Mouse (Mus musculus) liver, embryonic 14.5 days (tissue): Measurements from ENCODE around the gene Sall1. TPM values are rescaled to one million over a fixed set of nuclear protein-coding genes. Genes with fewer than 3 reads are reported as not detected.

Experiments used
- ATAC-seq: fragments of 200-750 bp; cut with Nextera tagmentation; 2 replicates; pipeline ENCODE4 v1.8.0; 2017; ENCODE audit warnings: moderate number of reproducible peaks, mild to moderate bottlenecking, moderate library complexity; ENCODE audit not compliant: insufficient read depth
- DNase-seq, 3 experiments: peaks; one replicate each; pipeline ENCODE4 v3.0.0-alpha.2; 2012 to 2013; ENCODE audit warnings: low read depth in 3 of 3, low spot score in 3 of 3
- H3K27ac ChIP-seq: fragments of 300-500 bp; sonication (generic); 2 replicates; pipeline ENCODE4 v1.5.1; 2014; ENCODE audit warnings: moderate library complexity, mild to moderate bottlenecking, control low read depth, inconsistent platforms
- H3K27me3 ChIP-seq: fragments of 300-500 bp; sonication (generic); 2 replicates; pipeline ENCODE4 v1.6.1; 2014; ENCODE audit warnings: mild to moderate bottlenecking, low read length, moderate library complexity; ENCODE audit not compliant: control insufficient read depth, insufficient read depth
- H3K36me3 ChIP-seq: fragments of 300-500 bp; sonication (generic); replicated peaks from 2 replicates; pipeline ENCODE4 v1.6.1; 2014; ENCODE audit warnings: low read depth; ENCODE audit not compliant: control insufficient read depth, insufficient read depth
- H3K4me1 ChIP-seq, 2 experiments: fragments of 200-500 bp in 1 of 2; fragments of 300-500 bp in 1 of 2; sonication (generic) in 1 of 2; replicated peaks; 2 replicates each; pipeline ENCODE4 v1.6.1; 2012 to 2014; ENCODE audit warnings: antibody characterized with exemption in 1 of 2, inconsistent platforms in 1 of 2, low read length in 1 of 2; ENCODE audit not compliant: control insufficient read depth in 2 of 2, insufficient read depth in 2 of 2
- H3K4me2 ChIP-seq: fragments of 300-500 bp; sonication (generic); 2 replicates; pipeline ENCODE4 v1.6.1; 2014; ENCODE audit warnings: low read depth, mild to moderate bottlenecking, control low read depth, moderate library complexity
- H3K4me3 ChIP-seq, 2 experiments: fragments of 200-500 bp in 1 of 2; fragments of 300-500 bp in 1 of 2; sonication (generic) in 1 of 2; 2 replicates each; pipeline ENCODE4 v1.5.1; 2012 to 2014; ENCODE audit warnings: low read depth in 2 of 2, low read length in 2 of 2, mild to moderate bottlenecking in 2 of 2, control low read depth in 1 of 2, inconsistent platforms in 1 of 2, moderate library complexity in 1 of 2; ENCODE audit not compliant: insufficient read depth in 1 of 2
- H3K9ac ChIP-seq: fragments of 300-500 bp; sonication (generic); replicated peaks from 2 replicates; pipeline ENCODE4 v1.6.1; 2014; ENCODE audit warnings: mild to moderate bottlenecking, control low read depth, moderate library complexity
- H3K9me3 ChIP-seq: fragments of 300-500 bp; sonication (generic); 2 replicates; pipeline ENCODE4 v1.6.1; 2016; ENCODE audit warnings: low read length, mixed read lengths; ENCODE audit not compliant: control insufficient read depth
- CTCF ChIP-seq: IDR thresholded peaks from 2 replicates; pipeline ENCODE4 v1.5.1; 2016; ENCODE audit warnings: antibody characterized with exemption, low read depth, control low read depth
- EP300 ChIP-seq: IDR thresholded peaks from 2 replicates; pipeline ENCODE4 v1.6.1; 2016; ENCODE audit warnings: antibody characterized with exemption, low read depth
- WGBS: fragments of 180-500 bp; shearing (Covaris S2); extraction: QIAGEN DNeasy Blood & Tissue Kit; methylation state at CpG from one replicate; pipeline ENCODE4 v1.1.7; 2014; ENCODE audit not compliant: insufficient replicate concordance; 5-methylcytosine and 5-hydroxymethylcytosine counted together
- polyA plus RNA-seq, 2 experiments: library from polyadenylated mRNA; depleted of rRNA in 1 of 2; stranded (reverse) in 1 of 2; unstranded in 1 of 2; fragments of >200 nt; fragmentation: Nextera tagmentation in 1 of 2; extraction: Ambion mirVana in 1 of 2; gene quantifications; 2 replicates each; pipeline versions ENCODE4 v1.2.1 to v1.2.3; 2012 to 2014

Sall1 gene
- polyA plus RNA-seq, 2 experiments, result 1.1 to 1.6 TPM

GRCm38 (mm10) chr8:89064042-89064441, 20.1 kb upstream of the Sall1 start:
- Histone ChIP-seq H3K9ac (no peak overlapping the region), H3K27me3 (no peaks in the 10 kb centered on the region), H3K4me1 (no peaks in the 10 kb centered on the region), H3K4me3 (no peak overlapping the region), H3K4me2 (no peak overlapping the region), H3K27ac (no peak overlapping the region), H3K9me3 (no peaks in the 10 kb centered on the region), H3K36me3 (no peaks in the 10 kb centered on the region)
- ATAC-seq (no peak), DNase-seq (no peak)
- TF ChIP-seq EP300 (no peak), CTCF (no peak)
- WGBS, result 72% methylated on average over 9 of the region's 9 CpGs

GRCm38 (mm10) chr8:89063366-89064040, 19.5 kb upstream of the Sall1 start:
- 63% methylated on average over 10 of the region's 10 CpGs for WGBS
- no peak overlapping the region for H3K4me3 ChIP-seq
- H3K4me1 ChIP-seq, result no peaks in the 10 kb centered on the region
- H3K4me2 ChIP-seq, result no peak overlapping the region
- no peak for ATAC-seq
- H3K27me3 ChIP-seq, result no peaks in the 10 kb centered on the region
- no peak overlapping the region for H3K9ac ChIP-seq
- no peak for DNase-seq
- H3K9me3 ChIP-seq, result no peaks in the 10 kb centered on the region
- H3K27ac ChIP-seq, result no peak overlapping the region
- TF ChIP-seq CTCF, result no peak
- no peak for TF ChIP-seq EP300
- H3K36me3 ChIP-seq, result no peaks in the 10 kb centered on the region

- no peaks in the 10 kb centered on the region for H3K27me3 ChIP-seq
- no peaks in the 10 kb centered on the region for H3K9me3 ChIP-seq
- 70% methylated on average over 8 of the region's 8 CpGs for WGBS
- no peaks in the 10 kb centered on the region for H3K4me1 ChIP-seq
- H3K4me3 ChIP-seq, result no peak overlapping the region
- TF ChIP-seq EP300 (no peak), CTCF (no peak)
- H3K4me2 ChIP-seq, result no peak overlapping the region
- H3K36me3 ChIP-seq, result no peaks in the 10 kb centered on the region
- H3K27ac ChIP-seq, result no peak overlapping the region
- H3K9ac ChIP-seq, result no peak overlapping the region
- ATAC-seq (no peak), DNase-seq (no peak)
Observed at GRCm38 (mm10) chr8:89060717-89061116, 16.8 kb upstream of the Sall1 start.

DNA sequence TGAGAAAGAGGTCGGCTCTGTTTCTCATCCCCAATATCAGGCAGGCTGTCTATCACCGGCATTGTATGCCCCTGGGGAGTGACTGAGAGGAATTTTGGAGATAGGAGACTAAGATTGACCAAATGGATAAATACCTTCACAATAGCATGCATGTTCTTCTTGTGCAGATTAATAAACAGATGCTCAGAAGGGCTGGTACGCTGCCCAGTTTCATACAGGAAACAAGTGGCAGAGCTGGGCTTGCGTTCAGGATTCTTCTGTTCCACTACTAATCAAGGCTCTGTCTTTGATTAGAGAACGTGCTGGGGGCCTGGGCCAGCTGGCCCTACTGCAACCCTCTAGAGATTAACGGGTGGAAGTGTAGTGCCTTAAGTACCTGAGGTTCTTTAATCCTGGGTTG, 15.5 kb upstream of the Sall1 start:
- H3K4me1 ChIP-seq, result no peaks in the 10 kb centered on the region
- H3K4me2 ChIP-seq, result no peak overlapping the region
- ATAC-seq (no peak), DNase-seq (no peak)
- no peak for TF ChIP-seq CTCF
- TF ChIP-seq EP300, result no peak
- H3K27me3 ChIP-seq, result no peaks in the 10 kb centered on the region
- no peak overlapping the region for H3K4me3 ChIP-seq
- no peaks in the 10 kb centered on the region for H3K9me3 ChIP-seq
- no peak overlapping the region for H3K9ac ChIP-seq
- H3K36me3 ChIP-seq, result no peaks in the 10 kb centered on the region
- H3K27ac ChIP-seq, result no peak overlapping the region
- 46% methylated on average over 6 of the region's 6 CpGs for WGBS

GRCm38 (mm10) chr8:89052880-89053279, 8.9 kb upstream of the Sall1 start:
- no peak overlapping the region for H3K4me3 ChIP-seq
- H3K27ac ChIP-seq, result no peak overlapping the region
- H3K27me3 ChIP-seq, result peaks cover 7% of the 10 kb centered on the region; the same call in 1 of the 2 replicates
- no peak for DNase-seq
- no peaks in the 10 kb centered on the region for H3K9me3 ChIP-seq
- no peaks in the 10 kb centered on the region for H3K4me1 ChIP-seq
- no peak for ATAC-seq
- no peak for TF ChIP-seq EP300
- no peak for TF ChIP-seq CTCF
- H3K36me3 ChIP-seq, result no peaks in the 10 kb centered on the region
- whole genome bisulfite sequencing, result 67% methylated on average over 7 of the region's 7 CpGs
- no peak overlapping the region for H3K4me2 ChIP-seq
- H3K9ac ChIP-seq, result no peak overlapping the region
